Mouse (Mus musculus): ENCODE data around the gene Dkk3.

GRCm38 (mm10) chr7:112158942-112159341 is at the start of gene Dkk3:
- TF ChIP-seq POLR2A (IDR thresholded peaks at IDR 0.05; ENCODE audit: control insufficient read depth, low read depth, low read length) (no peak), CTCF (IDR thresholded peaks at IDR 0.05; ENCODE audit: control insufficient read depth, insufficient read depth, insufficient replicate concordance, low read depth, low read length) (no peak)

All from testis, adult 2 months (tissue).